Mouse (Mus musculus): Measurements from ENCODE around the gene Gm20721. TPM values are rescaled to one million over a fixed set of nuclear protein-coding genes. Genes with fewer than 3 reads are reported as not detected.

Gene Gm20721
- polyA plus RNA-seq, 1 experiment from 2014 or later: 8.2 TPM

DNA sequence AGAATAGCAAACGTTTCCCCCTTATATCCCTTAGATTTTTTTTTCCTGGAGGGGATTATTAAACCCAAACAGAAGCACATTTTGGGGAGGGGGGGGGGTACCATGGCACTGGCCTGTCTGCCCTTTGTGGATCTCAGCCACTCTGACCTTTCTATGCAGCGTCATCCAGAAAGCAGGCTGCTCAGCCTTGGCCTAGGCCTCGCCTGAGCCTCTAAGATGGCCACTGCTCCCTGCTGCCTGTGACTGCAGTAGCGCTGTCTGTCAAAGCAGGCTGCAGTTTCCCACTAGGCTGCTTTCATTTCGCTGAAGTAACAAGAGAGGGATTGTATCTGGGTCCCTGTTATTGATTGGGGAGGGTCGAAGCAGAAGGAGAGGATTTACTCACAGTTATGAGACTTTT, 44.0 kb downstream of the Gm20721 start:
- no peak overlapping the region for H3K9ac ChIP-seq
- WGBS: 23% methylated on average over 6 of the region's 6 CpGs
- ATAC-seq (replicated peaks): no peak
- H3K27ac ChIP-seq: no peak overlapping the region
- H3K4me2 ChIP-seq: no peak overlapping the region
- 0 out of 2 replicates have a peak, but pooled peaks cover 8% of the 10 kb centered on the region for H3K9me3 ChIP-seq
- peaks cover 22% of the 10 kb centered on the region for H3K27me3 ChIP-seq (replicated peaks)
- H3K4me3 ChIP-seq: no peak overlapping the region
- peaks cover 25% of the 10 kb centered on the region for H3K4me1 ChIP-seq
- no peaks in the 10 kb centered on the region for H3K36me3 ChIP-seq (replicated peaks)

GRCm38 (mm10) chr2:174300666-174301065, 45.8 kb downstream of the Gm20721 start:
- ATAC-seq (replicated peaks): no peak
- peak overlapping the region; percentile 46 for H3K4me2 ChIP-seq
- H3K9me3 ChIP-seq: peaks cover 23% of the 10 kb centered on the region
- H3K36me3 ChIP-seq (replicated peaks): no peaks in the 10 kb centered on the region
- H3K27me3 ChIP-seq (replicated peaks): peaks cover 28% of the 10 kb centered on the region
- H3K4me1 ChIP-seq: peaks cover 39% of the 10 kb centered on the region
- peak overlapping the region; percentile 26 for H3K4me3 ChIP-seq
- 58% methylated on average over 22 of the region's 22 CpGs for WGBS
- H3K27ac ChIP-seq: no peak overlapping the region
- H3K9ac ChIP-seq: no peak overlapping the region

- Histone ChIP-seq H3K36me3 (replicated peaks) (no peaks in the 10 kb centered on the region), H3K9ac (no peak overlapping the region), H3K9me3 (peaks cover 27% of the 10 kb centered on the region), H3K4me1 (peaks cover 41% of the 10 kb centered on the region), H3K4me2 (peak overlapping the region; percentile 46), H3K27me3 (replicated peaks) (peaks cover 28% of the 10 kb centered on the region), H3K27ac (no peak overlapping the region), H3K4me3 (peak overlapping the region; percentile 26)
- no peak for ATAC-seq (replicated peaks)
- 56% methylated on average over 27 of the region's 27 CpGs for WGBS
These were observed 46.3 kb downstream of the Gm20721 start for GRCm38 (mm10) chr2:174300186-174300585.

- Histone ChIP-seq H3K4me1 (peaks cover 41% of the 10 kb centered on the region), H3K9me3 (peaks cover 29% of the 10 kb centered on the region), H3K27me3 (replicated peaks) (peaks cover 28% of the 10 kb centered on the region), H3K9ac (no peak overlapping the region), H3K4me2 (peak overlapping the region; percentile 46), H3K27ac (no peak overlapping the region), H3K4me3 (peak overlapping the region; percentile 26), H3K36me3 (replicated peaks) (no peaks in the 10 kb centered on the region)
- WGBS: 67% methylated on average over 34 of the region's 34 CpGs
- ATAC-seq (replicated peaks): no peak
These were observed 46.7 kb downstream of the Gm20721 start for GRCm38 (mm10) chr2:174299771-174300160.

- no peak overlapping the region for H3K9ac ChIP-seq
- WGBS: 55% methylated on average over 48 of the region's 48 CpGs
These were observed 47.3 kb downstream of the Gm20721 start for GRCm38 (mm10) chr2:174299091-174299770.

DNA sequence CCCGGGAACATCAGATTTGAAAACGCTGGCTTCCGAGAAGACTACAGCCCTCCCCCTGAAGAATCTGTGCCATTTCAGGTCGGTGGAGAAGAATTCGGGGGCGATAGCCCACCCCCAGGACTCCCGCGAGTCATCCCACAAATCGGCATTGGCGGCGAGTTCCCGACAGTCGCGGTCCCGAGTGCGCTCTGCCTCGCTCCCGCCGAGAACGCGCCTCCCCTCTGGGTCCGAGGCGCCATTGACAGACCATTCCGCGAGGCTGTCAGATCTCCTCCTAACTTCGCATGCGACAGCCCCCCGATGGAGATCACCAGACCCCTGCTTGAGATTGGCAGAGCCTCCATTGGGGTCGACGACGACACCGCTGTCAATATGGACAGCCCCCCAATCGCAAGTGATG, 48.0 kb downstream of the Gm20721 start:
- WGBS: 48% methylated on average over 33 of the region's 33 CpGs

More at GRCm38 (mm10) chr2:174299091-174299770, 47.3 kb downstream of the Gm20721 start:
- H3K4me1 ChIP-seq: peaks cover 41% of the 10 kb centered on the region
- H3K4me3 ChIP-seq: peak overlapping the region; percentile 26
- no peaks in the 10 kb centered on the region for H3K36me3 ChIP-seq (replicated peaks)
- no peak for ATAC-seq (replicated peaks)
- peaks cover 29% of the 10 kb centered on the region for H3K9me3 ChIP-seq
- H3K27ac ChIP-seq: no peak overlapping the region
- H3K4me2 ChIP-seq: peak overlapping the region; percentile 46
- H3K27me3 ChIP-seq (replicated peaks): peaks cover 28% of the 10 kb centered on the region

GRCm38 (mm10) chr2:174297851-174298250, 48.7 kb downstream of the Gm20721 start:
- peaks cover 48% of the 10 kb centered on the region for H3K4me1 ChIP-seq
- no peak overlapping the region for H3K27ac ChIP-seq
- no peak for ATAC-seq (replicated peaks)
- H3K9me3 ChIP-seq: peaks cover 29% of the 10 kb centered on the region
- H3K9ac ChIP-seq: no peak overlapping the region
- WGBS: 62% methylated on average over 19 of the region's 19 CpGs
- H3K4me3 ChIP-seq: no peak overlapping the region
- H3K36me3 ChIP-seq (replicated peaks): no peaks in the 10 kb centered on the region
- H3K4me2 ChIP-seq: no peak overlapping the region
- peaks cover 28% of the 10 kb centered on the region for H3K27me3 ChIP-seq (replicated peaks)

More for the DNA sequence above, 48.0 kb downstream of the Gm20721 start:
- H3K27me3 ChIP-seq (replicated peaks): peaks cover 28% of the 10 kb centered on the region
- H3K9me3 ChIP-seq: peaks cover 29% of the 10 kb centered on the region
- no peak for ATAC-seq (replicated peaks)
- no peak overlapping the region for H3K9ac ChIP-seq
- H3K36me3 ChIP-seq (replicated peaks): no peaks in the 10 kb centered on the region
- H3K4me2 ChIP-seq: peak overlapping the region; percentile 46
- H3K4me3 ChIP-seq: peak overlapping the region; percentile 26; the same call in 1 of the 2 replicates
- no peak overlapping the region for H3K27ac ChIP-seq
- H3K4me1 ChIP-seq: peaks cover 43% of the 10 kb centered on the region

GRCm38 (mm10) chr2:174297086-174297571, 49.4 kb downstream of the Gm20721 start:
- H3K4me2 ChIP-seq: peak overlapping the region; percentile 29
- peaks cover 55% of the 10 kb centered on the region for H3K4me1 ChIP-seq

GRCm38 (mm10) chr2:174295900-174296465, 50.5 kb downstream of the Gm20721 start:
- Histone ChIP-seq H3K4me3 (peak overlapping the region; percentile 50), H3K27me3 (replicated peaks) (peaks cover 28% of the 10 kb centered on the region), H3K9ac (no peak overlapping the region), H3K4me1 (peaks cover 66% of the 10 kb centered on the region), H3K36me3 (replicated peaks) (no peaks in the 10 kb centered on the region), H3K4me2 (peak overlapping the region; percentile 58), H3K27ac (no peak overlapping the region), H3K9me3 (peaks cover 29% of the 10 kb centered on the region)
- WGBS: 52% methylated on average over 29 of the region's 29 CpGs
- ATAC-seq (replicated peaks): no peak

More at GRCm38 (mm10) chr2:174297086-174297571, 49.4 kb downstream of the Gm20721 start:
- Histone ChIP-seq H3K27me3 (replicated peaks) (peaks cover 28% of the 10 kb centered on the region), H3K36me3 (replicated peaks) (no peaks in the 10 kb centered on the region), H3K9me3 (peaks cover 29% of the 10 kb centered on the region), H3K27ac (no peak overlapping the region), H3K9ac (no peak overlapping the region), H3K4me3 (peak overlapping the region; percentile 5; the same call in 1 of the 2 replicates)
- 52% methylated on average over 29 of the region's 29 CpGs for WGBS
- no peak for ATAC-seq (replicated peaks)

- peaks cover 28% of the 10 kb centered on the region for H3K27me3 ChIP-seq (replicated peaks)
- whole genome bisulfite sequencing: 47% methylated on average over 36 of the region's 36 CpGs
- peak overlapping the region; percentile 58 for H3K4me2 ChIP-seq
- H3K4me1 ChIP-seq: peaks cover 71% of the 10 kb centered on the region
- peak overlapping the region; percentile 65 for H3K9ac ChIP-seq
- peak overlapping the region; percentile 50 for H3K4me3 ChIP-seq
- peak; percentile 92 for ATAC-seq (replicated peaks)
- no peaks in the 10 kb centered on the region for H3K36me3 ChIP-seq (replicated peaks)
- H3K9me3 ChIP-seq: peaks cover 29% of the 10 kb centered on the region
- H3K27ac ChIP-seq: peak overlapping the region; percentile 77
These were observed 51.2 kb downstream of the Gm20721 start for GRCm38 (mm10) chr2:174295175-174295899.

GRCm38 (mm10) chr2:174294457-174294856, 52.1 kb downstream of the Gm20721 start:
- Histone ChIP-seq H3K4me2 (peak overlapping the region; percentile 58), H3K9ac (peak overlapping the region; percentile 65), H3K27ac (peak overlapping the region; percentile 77), H3K27me3 (replicated peaks) (peaks cover 20% of the 10 kb centered on the region), H3K36me3 (replicated peaks) (no peaks in the 10 kb centered on the region), H3K4me3 (peak overlapping the region; percentile 50), H3K9me3 (peaks cover 24% of the 10 kb centered on the region), H3K4me1 (peaks cover 68% of the 10 kb centered on the region)
- 54% methylated on average over 8 of the region's 8 CpGs for WGBS
- peak; percentile 34; the same call in 1 of the 2 replicates for ATAC-seq (replicated peaks)

- Histone ChIP-seq H3K27ac (peak overlapping the region; percentile 34; the same call in 1 of the 2 replicates), H3K36me3 (replicated peaks) (no peaks in the 10 kb centered on the region), H3K9ac (peak overlapping the region; percentile 31; the same call in 1 of the 2 replicates), H3K4me3 (peak overlapping the region; percentile 31), H3K4me2 (peak overlapping the region; percentile 54), H3K4me1 (peaks cover 48% of the 10 kb centered on the region), H3K9me3 (peaks cover 16% of the 10 kb centered on the region; the same call in 1 of the 2 replicates), H3K27me3 (replicated peaks) (peaks cover 17% of the 10 kb centered on the region)
- WGBS: 38% methylated on average over 2 of the region's 2 CpGs
- ATAC-seq (replicated peaks): no peak
These were observed 54.9 kb downstream of the Gm20721 start for GRCm38 (mm10) chr2:174291662-174292030.
